Mouse (Mus musculus) lung, adult 2 months (tissue): Measurements from ENCODE around the gene 1700007K13Rik.

Experiments
- CTCF ChIP-seq: fragments of 200-500 bp; IDR thresholded peaks from 2 replicates; pipeline ENCODE4 v1.5.1; 2011; ENCODE audit warnings: mild to moderate bottlenecking, low read length, control low read depth; ENCODE audit not compliant: insufficient read depth
- POLR2A ChIP-seq: fragments of 200-500 bp; IDR thresholded peaks from 2 replicates; pipeline ENCODE4 v1.6.1; 2011; ENCODE audit warnings: low read depth, mild to moderate bottlenecking, control low read depth, low read length, borderline replicate concordance; ENCODE audit errors: extremely low read depth

DNA sequence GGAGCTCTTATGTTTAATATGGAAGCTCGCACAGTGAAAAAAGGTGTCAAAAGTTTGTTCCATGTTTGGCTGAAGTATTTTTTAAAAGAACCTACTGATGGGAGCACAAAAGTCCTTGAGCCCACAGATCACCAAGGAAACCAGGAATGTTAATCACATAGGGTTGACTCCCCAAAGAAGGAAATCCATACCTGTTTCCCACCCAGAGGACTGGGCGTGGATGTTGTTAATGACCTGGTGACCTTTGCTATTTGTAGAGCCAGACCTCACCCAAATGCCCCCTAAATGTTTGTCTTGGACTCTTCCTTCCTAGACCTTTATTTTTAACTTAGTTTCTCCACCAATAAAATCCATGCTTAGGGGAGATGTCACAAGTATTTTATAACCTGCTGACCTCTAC lies 4.5 kb upstream of the 1700007K13Rik start:
- TF ChIP-seq POLR2A = no peak
- TF ChIP-seq CTCF = no peak
